Mouse (Mus musculus) limb, embryonic 12.5 days (tissue): ENCODE results near the gene Tcf7l1. TPM values are rescaled to one million over a fixed set of nuclear protein-coding genes. Genes with fewer than 3 reads are reported as not detected.

ENCODE experiments used
- ATAC-seq: fragments of 200-750 bp; cut with Nextera tagmentation; 2 replicates; pipeline ENCODE4 v1.8.0; 2017; ENCODE audit warnings: low read depth, moderate TSS enrichment; ENCODE audit not compliant: insufficient number of reproducible peaks, insufficient read depth, low FRiP score, low TSS enrichment
- H3K27ac ChIP-seq: fragments of 300-500 bp; sonication (generic); 2 replicates; pipeline ENCODE4 v1.5.1; 2016; ENCODE audit warnings: mild to moderate bottlenecking, moderate library complexity
- H3K27me3 ChIP-seq: fragments of 300-500 bp; sonication (generic); 2 replicates; pipeline ENCODE4 v1.6.1; 2016; ENCODE audit warnings: mild to moderate bottlenecking, moderate library complexity
- H3K36me3 ChIP-seq: fragments of 300-500 bp; sonication (generic); 2 replicates; pipeline ENCODE4 v1.6.1; 2016; ENCODE audit warnings: mild to moderate bottlenecking, moderate library complexity
- H3K4me1 ChIP-seq: fragments of 300-500 bp; sonication (generic); replicated peaks from 2 replicates; pipeline ENCODE4 v1.6.1; 2016
- H3K4me2 ChIP-seq: fragments of 300-500 bp; sonication (generic); 2 replicates; pipeline ENCODE4 v1.6.1; 2016; ENCODE audit warnings: mild to moderate bottlenecking, moderate library complexity
- H3K4me3 ChIP-seq: fragments of 300-500 bp; sonication (generic); replicated peaks from 2 replicates; pipeline ENCODE4 v1.5.1; 2016; ENCODE audit warnings: mild to moderate bottlenecking
- H3K9ac ChIP-seq: fragments of 300-500 bp; sonication (generic); replicated peaks from 2 replicates; pipeline ENCODE4 v1.6.1; 2016; ENCODE audit warnings: mild to moderate bottlenecking, moderate library complexity
- H3K9me3 ChIP-seq: fragments of 300-500 bp; sonication (generic); 2 replicates; pipeline ENCODE4 v1.6.1; 2016; ENCODE audit warnings: mild to moderate bottlenecking, moderate library complexity
- WGBS: fragments of 180-500 bp; shearing (Covaris S2); methylation state at CpG from one replicate; pipeline ENCODE4 v1.1.7; 2016; 5-methylcytosine and 5-hydroxymethylcytosine counted together
- polyA plus RNA-seq: library from polyadenylated mRNA; unstranded; fragments of >200 nt; fragmentation: Nextera tagmentation; extraction: Ambion mirVana; gene quantifications from 2 replicates; pipeline ENCODE4 v1.2.1, GENCODE M21; 2016

Tcf7l1 gene
- polyA plus RNA-seq, 1 experiment from 2014 or later = 49.3 TPM

GRCm38 (mm10) chr6:72641218-72641954 is 147.7 kb downstream of the Tcf7l1 start:
- Histone ChIP-seq H3K4me2 (no peak overlapping the region), H3K36me3 (peaks cover 10% of the 10 kb centered on the region), H3K27ac (peak overlapping the region; percentile 41), H3K4me1 (peaks cover 8% of the 10 kb centered on the region), H3K9ac (no peak overlapping the region), H3K9me3 (no peaks in the 10 kb centered on the region), H3K27me3 (no peaks in the 10 kb centered on the region), H3K4me3 (no peak overlapping the region)
- WGBS = 84% methylated on average over 18 of the region's 18 CpGs
- ATAC-seq = no peak

- H3K27ac ChIP-seq = peak overlapping the region; percentile 41; the same call in 1 of the 2 replicates
- no peak for ATAC-seq
- H3K9ac ChIP-seq = no peak overlapping the region
- no peaks in the 10 kb centered on the region for H3K9me3 ChIP-seq
- H3K4me3 ChIP-seq = no peak overlapping the region
- H3K4me1 ChIP-seq = peaks cover 8% of the 10 kb centered on the region; the same call in 1 of the 2 replicates
- 84% methylated on average over 3 of the region's 3 CpGs for WGBS
- no peaks in the 10 kb centered on the region for H3K27me3 ChIP-seq
- peaks cover 35% of the 10 kb centered on the region for H3K36me3 ChIP-seq
- no peak overlapping the region for H3K4me2 ChIP-seq
Measured at GRCm38 (mm10) chr6:72636940-72637339, 152.1 kb downstream of the Tcf7l1 start.

DNA sequence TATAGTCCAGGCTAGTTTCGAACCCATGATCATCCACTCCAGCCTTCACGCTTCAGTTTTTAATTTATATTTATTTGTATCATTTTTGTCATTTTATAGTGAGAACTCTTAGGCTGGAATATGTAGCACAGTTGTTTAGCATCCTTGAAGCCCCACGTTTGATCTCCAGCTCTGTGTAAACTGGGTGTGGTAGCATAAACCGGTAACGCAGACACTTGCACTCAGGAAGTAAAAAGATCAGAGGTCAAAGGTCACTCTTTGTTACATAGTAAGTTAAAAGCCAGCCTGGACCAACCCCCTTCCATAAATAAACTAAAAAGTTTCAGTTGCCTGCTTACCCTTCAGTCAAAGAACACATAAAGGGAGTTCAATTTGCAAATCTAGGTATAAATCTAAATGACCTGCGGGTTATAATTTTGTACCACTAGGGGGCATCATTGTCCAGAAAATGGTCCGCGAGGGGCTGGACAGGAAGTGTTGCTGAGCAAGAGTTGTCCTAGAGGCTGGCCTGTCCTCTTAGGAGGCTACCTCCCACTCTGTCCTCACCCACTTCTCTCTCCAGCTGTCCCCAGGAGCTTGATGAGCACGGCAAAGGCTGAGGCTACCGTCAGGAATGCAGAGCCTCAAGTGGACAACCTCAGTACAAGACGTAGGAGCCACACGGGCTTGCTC is 153.2 kb downstream of the Tcf7l1 start:
- H3K4me2 ChIP-seq = no peak overlapping the region
- H3K27me3 ChIP-seq = no peaks in the 10 kb centered on the region
- peak; percentile 54; the same call in 1 of the 2 replicates for ATAC-seq
- peaks cover 45% of the 10 kb centered on the region for H3K36me3 ChIP-seq
- H3K9ac ChIP-seq = no peak overlapping the region
- peaks cover 8% of the 10 kb centered on the region; the same call in 1 of the 2 replicates for H3K4me1 ChIP-seq
- WGBS = 43% methylated on average over 12 of the region's 12 CpGs
- H3K4me3 ChIP-seq = no peak overlapping the region
- H3K27ac ChIP-seq = no peak overlapping the region; the same call in 1 of the 2 replicates
- H3K9me3 ChIP-seq = no peaks in the 10 kb centered on the region

DNA sequence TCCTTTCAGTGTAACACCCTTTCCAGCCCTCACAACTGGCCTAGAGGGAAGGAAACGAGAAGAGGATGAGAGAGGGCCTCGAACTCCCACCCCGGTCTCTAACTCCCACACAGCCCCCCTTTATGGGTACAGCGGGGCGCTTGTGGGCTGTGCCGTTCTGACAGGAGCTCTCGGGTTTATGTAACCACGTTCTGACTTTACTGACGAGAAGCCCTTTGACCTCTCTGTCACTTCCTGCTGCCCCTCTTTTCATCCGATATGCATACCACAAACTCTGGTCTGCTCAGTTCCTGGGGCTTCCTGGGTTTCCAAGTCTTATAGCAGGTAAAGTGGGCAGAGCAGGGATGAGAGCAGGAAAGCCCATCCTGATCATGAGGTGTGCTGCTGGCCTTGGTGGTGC is 154.7 kb downstream of the Tcf7l1 start:
- ATAC-seq = no peak
- Histone ChIP-seq H3K9ac (no peak overlapping the region), H3K4me3 (no peak overlapping the region), H3K4me2 (no peak overlapping the region), H3K4me1 (peaks cover 8% of the 10 kb centered on the region; the same call in 1 of the 2 replicates), H3K9me3 (no peaks in the 10 kb centered on the region), H3K36me3 (peaks cover 57% of the 10 kb centered on the region), H3K27me3 (no peaks in the 10 kb centered on the region), H3K27ac (no peak overlapping the region)
- WGBS = 80% methylated on average over 10 of the region's 10 CpGs

DNA sequence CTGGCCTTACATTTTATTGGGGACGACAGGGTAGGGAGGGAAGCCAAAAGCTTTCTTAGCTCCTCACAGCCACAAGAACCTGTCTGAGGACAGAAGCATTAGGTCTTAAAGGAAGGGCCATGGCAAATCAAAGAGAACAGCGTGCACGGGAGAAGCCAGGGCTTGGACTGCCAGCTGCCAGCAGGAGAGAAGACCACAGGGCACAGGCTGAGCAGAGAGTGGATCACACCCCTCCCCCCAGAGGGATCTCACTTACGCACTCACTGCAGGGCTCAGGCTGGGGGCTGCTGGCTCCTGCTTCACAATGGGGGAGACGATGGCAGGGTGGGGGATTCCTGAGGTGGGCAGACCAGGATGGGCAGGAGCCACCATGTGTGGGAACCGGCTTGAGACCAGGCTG is 157.4 kb downstream of the Tcf7l1 start:
- Histone ChIP-seq H3K9me3 (no peaks in the 10 kb centered on the region), H3K9ac (no peak overlapping the region), H3K4me2 (no peak overlapping the region), H3K4me1 (peaks cover 7% of the 10 kb centered on the region; the same call in 1 of the 2 replicates), H3K27ac (no peak overlapping the region), H3K27me3 (no peaks in the 10 kb centered on the region), H3K36me3 (peaks cover 77% of the 10 kb centered on the region), H3K4me3 (no peak overlapping the region)
- WGBS = 79% methylated on average over 6 of the region's 6 CpGs
- no peak for ATAC-seq

DNA sequence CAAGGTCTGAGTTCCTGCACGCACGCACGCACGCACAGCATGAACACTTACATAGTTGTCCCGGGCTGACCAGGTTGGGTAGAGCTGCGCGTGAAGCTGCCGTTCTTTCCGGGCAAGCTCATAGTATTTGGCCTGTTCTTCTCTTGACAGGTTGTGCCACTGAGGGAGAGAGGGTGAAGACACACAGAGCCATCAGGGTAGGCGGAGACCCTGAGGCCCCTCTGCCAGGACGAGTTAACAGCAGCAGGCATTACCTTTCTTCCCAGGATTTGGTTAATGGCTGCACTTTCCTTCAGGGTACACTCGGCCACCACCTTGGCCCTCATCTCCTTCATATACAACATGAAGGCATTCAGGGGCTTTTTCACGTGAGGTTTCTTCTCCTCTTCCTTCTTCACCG is 158.1 kb downstream of the Tcf7l1 start:
- Histone ChIP-seq H3K27me3 (no peaks in the 10 kb centered on the region), H3K36me3 (peaks cover 85% of the 10 kb centered on the region), H3K4me1 (no peaks in the 10 kb centered on the region), H3K4me2 (no peak overlapping the region), H3K4me3 (no peak overlapping the region), H3K27ac (no peak overlapping the region), H3K9ac (no peak overlapping the region), H3K9me3 (no peaks in the 10 kb centered on the region)
- ATAC-seq = no peak
- WGBS = 87% methylated on average over 14 of the region's 14 CpGs

DNA sequence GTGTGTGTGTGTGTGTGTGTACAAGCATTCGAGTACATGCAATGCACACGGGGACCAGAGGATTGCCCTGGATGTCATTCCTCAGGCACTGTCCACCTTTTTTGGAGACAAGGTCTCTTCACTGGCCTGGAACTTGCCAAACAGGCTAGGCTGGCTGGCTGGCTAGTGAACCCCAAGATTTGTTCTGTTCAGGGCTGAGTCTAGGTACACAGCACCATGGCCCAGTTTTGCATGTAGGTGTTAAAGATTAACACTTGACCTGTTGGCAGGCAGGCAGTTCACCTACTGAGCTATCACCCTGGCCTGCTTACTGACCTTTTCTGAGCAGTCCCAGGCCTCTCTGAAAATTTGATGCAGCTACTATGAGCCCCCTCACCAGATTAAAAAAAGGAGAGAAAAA is 158.7 kb downstream of the Tcf7l1 start:
- WGBS = 89% methylated on average over 2 of the region's 2 CpGs
- Histone ChIP-seq H3K27me3 (no peaks in the 10 kb centered on the region), H3K4me3 (no peak overlapping the region), H3K36me3 (peaks cover 90% of the 10 kb centered on the region), H3K4me2 (no peak overlapping the region), H3K27ac (no peak overlapping the region), H3K4me1 (no peaks in the 10 kb centered on the region), H3K9me3 (no peaks in the 10 kb centered on the region), H3K9ac (no peak overlapping the region)
- no peak for ATAC-seq

DNA sequence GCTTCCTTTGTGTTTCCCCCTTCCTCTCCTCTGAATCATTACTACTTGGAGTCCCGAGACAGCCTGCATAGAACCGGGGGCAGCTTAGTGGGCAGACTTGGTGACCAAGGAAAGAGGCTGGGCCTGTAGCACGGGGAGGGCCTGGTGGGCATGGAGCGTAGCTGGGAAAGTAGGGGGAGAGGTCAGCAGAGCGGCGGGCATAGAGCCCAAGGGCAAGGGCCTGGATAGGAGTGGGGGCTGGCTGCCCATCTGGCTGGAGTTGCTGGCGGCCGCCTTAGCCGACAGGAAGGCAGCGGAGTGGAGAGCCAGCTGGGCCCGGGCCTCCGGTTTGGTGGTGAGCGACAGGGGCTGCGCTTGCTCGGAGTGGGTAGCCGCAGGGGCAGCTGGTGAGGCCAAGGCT is 161.8 kb downstream of the Tcf7l1 start:
- 92% methylated on average over 16 of the region's 16 CpGs for WGBS
- no peak for ATAC-seq
- Histone ChIP-seq H3K27ac (no peak overlapping the region), H3K4me1 (no peaks in the 10 kb centered on the region), H3K27me3 (no peaks in the 10 kb centered on the region), H3K9ac (no peak overlapping the region), H3K36me3 (peaks cover 75% of the 10 kb centered on the region), H3K4me3 (no peak overlapping the region), H3K9me3 (no peaks in the 10 kb centered on the region), H3K4me2 (no peak overlapping the region)

DNA sequence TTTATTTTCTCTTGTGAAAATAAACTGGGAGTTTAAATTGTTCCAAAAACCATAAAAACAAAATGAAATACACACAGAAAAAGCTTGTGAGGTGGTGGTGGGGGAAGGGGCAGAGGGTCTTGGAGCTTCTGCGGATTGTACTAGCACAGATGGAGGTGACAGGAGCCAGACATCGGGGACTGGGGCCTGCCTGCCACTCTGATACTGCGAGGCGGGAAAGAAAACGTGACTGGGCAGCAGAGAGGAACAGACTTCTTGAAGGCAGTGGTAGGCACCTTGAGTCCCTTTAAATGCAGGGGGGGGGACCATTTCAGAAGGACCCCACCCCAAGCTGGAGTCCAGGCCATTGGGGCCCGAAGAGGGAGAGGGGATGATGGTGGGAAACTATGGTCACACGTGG is 162.7 kb downstream of the Tcf7l1 start:
- 88% methylated on average over 7 of the region's 7 CpGs for WGBS
- Histone ChIP-seq H3K36me3 (peaks cover 66% of the 10 kb centered on the region), H3K27me3 (no peaks in the 10 kb centered on the region), H3K9ac (no peak overlapping the region), H3K4me1 (no peaks in the 10 kb centered on the region), H3K9me3 (no peaks in the 10 kb centered on the region), H3K4me3 (no peak overlapping the region), H3K4me2 (no peak overlapping the region), H3K27ac (no peak overlapping the region)
- no peak for ATAC-seq

DNA sequence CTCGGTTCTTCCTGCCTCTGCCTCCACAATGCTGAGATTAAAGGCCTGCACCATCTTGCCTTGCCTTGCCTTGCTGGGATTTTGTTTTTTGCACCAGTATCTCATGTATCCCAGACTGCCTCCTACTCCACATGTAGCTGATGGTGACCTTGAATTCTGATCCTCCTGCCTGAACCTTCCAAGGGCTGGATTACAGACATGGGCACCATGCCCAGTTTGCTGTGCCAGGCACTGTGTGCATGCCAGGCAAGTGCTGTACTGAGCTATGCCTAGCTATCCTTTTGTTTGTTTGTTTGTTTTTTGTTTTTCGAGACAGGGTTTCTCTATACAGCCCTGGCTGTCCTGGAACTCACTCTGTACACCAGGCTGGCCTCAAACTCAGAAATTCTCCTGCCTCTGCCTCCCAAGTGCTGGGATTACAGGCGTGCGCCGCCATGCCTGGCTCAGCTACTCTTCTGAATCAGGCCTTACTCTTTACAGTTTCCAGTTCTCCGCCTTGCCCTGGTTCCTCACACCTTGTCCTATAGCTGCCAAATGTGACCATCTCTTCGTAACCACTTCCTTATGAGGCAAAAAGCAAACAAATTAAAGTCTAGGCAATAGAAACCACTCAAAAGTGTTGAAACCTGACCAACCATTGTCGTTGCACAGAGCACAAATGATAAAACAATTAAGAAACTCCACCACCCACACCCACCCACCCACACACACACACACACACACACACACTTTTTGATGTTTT is 165.2 kb downstream of the Tcf7l1 start:
- H3K4me1 ChIP-seq = no peaks in the 10 kb centered on the region
- 91% methylated on average over 8 of the region's 8 CpGs for WGBS
- ATAC-seq = no peak
- H3K36me3 ChIP-seq = peaks cover 40% of the 10 kb centered on the region
- no peaks in the 10 kb centered on the region for H3K9me3 ChIP-seq
- H3K4me2 ChIP-seq = no peak overlapping the region
- H3K4me3 ChIP-seq = no peak overlapping the region
- no peak overlapping the region for H3K9ac ChIP-seq
- H3K27ac ChIP-seq = no peak overlapping the region
- no peaks in the 10 kb centered on the region for H3K27me3 ChIP-seq

GRCm38 (mm10) chr6:72622917-72623316 is 166.1 kb downstream of the Tcf7l1 start:
- 44% methylated on average over 3 of the region's 3 CpGs for WGBS
- no peak overlapping the region for H3K9ac ChIP-seq

More at GRCm38 (mm10) chr6:72622917-72623316, 166.1 kb downstream of the Tcf7l1 start:
- ATAC-seq = no peak
- Histone ChIP-seq H3K4me1 (no peaks in the 10 kb centered on the region), H3K36me3 (peaks cover 31% of the 10 kb centered on the region), H3K27ac (no peak overlapping the region), H3K9me3 (no peaks in the 10 kb centered on the region), H3K27me3 (no peaks in the 10 kb centered on the region), H3K4me3 (no peak overlapping the region), H3K4me2 (no peak overlapping the region)
